Mouse (Mus musculus): ENCODE measurements around the gene Plk1. TPM values are rescaled to one million over a fixed set of nuclear protein-coding genes. Genes with fewer than 3 reads are reported as not detected.

Gene Plk1
- polyA plus RNA-seq, 1 experiment from 2014 or later = 93.9 TPM

DNA sequence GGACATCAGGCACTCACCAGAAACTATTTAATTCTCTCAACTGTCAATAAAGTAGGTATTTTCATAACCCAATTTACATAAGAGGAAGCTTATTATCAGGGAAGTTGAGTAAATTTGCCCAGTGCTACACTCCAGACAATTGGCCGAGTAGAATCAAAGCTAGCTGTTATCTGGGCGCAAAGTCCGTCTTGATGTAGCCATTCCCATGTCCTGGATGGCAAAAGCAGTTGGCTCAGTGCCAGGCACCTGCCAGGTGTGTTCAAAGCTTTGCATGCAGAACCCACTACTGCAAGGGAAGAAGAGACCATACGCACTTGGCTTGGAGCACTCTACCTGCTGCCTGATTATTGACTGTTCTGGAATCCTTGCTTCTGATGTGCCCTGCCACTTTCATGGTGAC lies 6.8 kb upstream of the Plk1 start:
- H3K27ac ChIP-seq (replicated peaks) = no peak overlapping the region
- 77% methylated on average over 4 of the region's 4 CpGs for WGBS
- H3K9ac ChIP-seq = no peak overlapping the region
- no peak overlapping the region for H3K4me3 ChIP-seq
- no peak overlapping the region for H3K4me2 ChIP-seq
- peaks cover 42% of the 10 kb centered on the region for H3K36me3 ChIP-seq
- H3K4me1 ChIP-seq = peaks cover 3% of the 10 kb centered on the region
- H3K9me3 ChIP-seq = no peaks in the 10 kb centered on the region
- H3K27me3 ChIP-seq (replicated peaks) = no peaks in the 10 kb centered on the region
- no peak for ATAC-seq (ENCODE audit: extremely low read depth, insufficient number of reproducible peaks, low FRiP score, low TSS enrichment)

DNA sequence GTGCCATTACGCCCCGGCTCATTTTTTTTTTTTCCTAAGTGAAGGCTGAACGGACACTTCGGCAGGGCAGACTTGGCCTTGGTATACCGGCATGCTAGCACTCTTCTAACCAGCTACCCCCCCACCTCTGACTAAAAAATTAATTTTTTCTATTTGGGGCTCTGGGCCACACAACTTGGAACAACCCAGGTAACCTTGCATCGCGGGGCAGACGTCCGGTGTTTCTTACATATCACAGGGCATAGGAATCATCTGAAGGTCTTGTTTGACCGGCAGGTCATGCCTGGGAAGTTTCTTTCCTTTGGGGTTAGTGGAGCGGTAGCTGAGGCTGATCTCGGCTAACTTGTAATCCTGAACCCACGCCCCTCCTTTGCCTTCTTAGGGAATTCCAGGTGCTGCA lies 751 bp upstream of the Plk1 start:
- ATAC-seq (ENCODE audit: extremely low read depth, insufficient number of reproducible peaks, low FRiP score, low TSS enrichment) = no peak
- Histone ChIP-seq H3K27ac (replicated peaks) (peak overlapping the region; percentile 81), H3K27me3 (replicated peaks) (no peaks in the 10 kb centered on the region), H3K4me1 (peaks cover 37% of the 10 kb centered on the region), H3K9ac (peak overlapping the region; percentile 88), H3K4me3 (peak overlapping the region; percentile 91), H3K4me2 (peak overlapping the region; percentile 97), H3K36me3 (peaks cover 31% of the 10 kb centered on the region), H3K9me3 (no peaks in the 10 kb centered on the region)
- 8% methylated on average over 13 of the region's 13 CpGs for WGBS

DNA sequence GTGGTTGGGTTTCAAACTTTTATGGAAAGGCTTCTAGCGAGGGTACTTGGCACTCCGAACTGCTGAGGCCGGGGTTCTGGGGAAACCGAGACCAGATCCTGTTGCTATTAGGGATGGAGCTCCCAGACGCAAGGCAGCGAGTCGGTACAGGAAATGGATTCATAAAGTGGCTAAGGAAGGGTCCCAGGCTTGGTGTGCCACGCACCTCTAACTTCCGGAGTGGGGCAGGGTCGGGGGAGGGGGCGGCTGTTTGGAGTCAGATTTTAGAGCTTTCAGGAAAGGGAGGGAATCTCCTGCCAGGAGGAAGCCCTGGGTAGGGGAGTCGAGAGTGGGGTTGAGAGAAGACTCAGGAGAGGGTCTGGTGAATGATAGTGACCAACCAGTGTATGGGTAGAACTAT lies 798 bp downstream of the Plk1 start:
- WGBS = under 1% methylated on average over 12 of the region's 12 CpGs
- H3K4me2 ChIP-seq = peak overlapping the region; percentile 97
- ATAC-seq (ENCODE audit: extremely low read depth, insufficient number of reproducible peaks, low FRiP score, low TSS enrichment) = no peak

DNA sequence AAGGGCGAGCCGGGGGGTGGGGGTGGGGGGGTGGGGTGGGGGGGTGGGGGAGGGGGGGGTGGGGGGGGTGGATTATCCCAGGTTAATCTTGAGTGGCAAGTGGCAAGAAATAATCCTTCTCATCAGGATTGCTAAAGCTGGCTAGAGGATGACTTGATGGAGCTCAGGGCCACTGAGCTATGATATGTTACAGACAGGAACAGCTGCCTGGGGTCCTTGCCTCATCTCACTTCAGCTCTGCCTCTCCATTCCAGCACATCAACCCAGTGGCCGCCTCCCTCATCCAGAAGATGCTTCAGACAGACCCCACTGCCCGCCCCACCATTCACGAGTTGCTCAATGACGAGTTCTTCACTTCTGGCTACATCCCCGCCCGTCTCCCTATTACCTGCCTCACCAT lies 4.5 kb downstream of the Plk1 start:
- H3K4me3 ChIP-seq = no peak overlapping the region
- no peak overlapping the region for H3K4me2 ChIP-seq
- H3K9ac ChIP-seq = no peak overlapping the region
- no peaks in the 10 kb centered on the region for H3K27me3 ChIP-seq (replicated peaks)
- no peaks in the 10 kb centered on the region for H3K9me3 ChIP-seq
- no peak for ATAC-seq (ENCODE audit: extremely low read depth, insufficient number of reproducible peaks, low FRiP score, low TSS enrichment)
- H3K36me3 ChIP-seq = peaks cover 78% of the 10 kb centered on the region
- no peak overlapping the region for H3K27ac ChIP-seq (replicated peaks)
- WGBS = 90% methylated on average over 6 of the region's 8 CpGs
- peaks cover 25% of the 10 kb centered on the region for H3K4me1 ChIP-seq

More for the DNA sequence above, 798 bp downstream of the Plk1 start:
- Histone ChIP-seq H3K4me3 (peak overlapping the region; percentile 91), H3K36me3 (peaks cover 41% of the 10 kb centered on the region), H3K9me3 (no peaks in the 10 kb centered on the region), H3K27ac (replicated peaks) (peak overlapping the region; percentile 81), H3K9ac (peak overlapping the region; percentile 89), H3K27me3 (replicated peaks) (no peaks in the 10 kb centered on the region), H3K4me1 (peaks cover 37% of the 10 kb centered on the region)

DNA sequence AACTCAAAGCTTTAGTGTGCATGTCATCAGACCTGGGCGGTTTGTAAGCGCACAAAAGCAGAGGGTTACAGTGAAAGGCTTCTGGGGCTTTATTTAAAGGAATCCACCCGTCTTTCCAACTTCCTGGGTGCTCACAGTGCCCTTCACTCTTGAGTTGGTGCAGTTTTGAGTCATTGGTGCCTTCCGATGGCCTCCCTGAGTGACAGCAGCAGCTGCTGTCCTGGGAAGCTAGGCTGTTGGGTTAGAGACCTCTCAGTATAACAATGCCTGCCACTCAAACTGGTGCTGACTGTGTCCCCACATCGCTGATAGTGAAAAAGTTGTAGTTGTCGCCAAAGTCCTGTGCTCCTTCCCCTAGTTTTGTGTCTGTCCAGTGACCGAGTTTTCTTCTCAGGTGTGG lies 8.0 kb downstream of the Plk1 start:
- Histone ChIP-seq H3K27me3 (replicated peaks) (no peaks in the 10 kb centered on the region), H3K9me3 (no peaks in the 10 kb centered on the region), H3K27ac (replicated peaks) (no peak overlapping the region), H3K4me2 (no peak overlapping the region), H3K36me3 (peaks cover 86% of the 10 kb centered on the region), H3K9ac (no peak overlapping the region), H3K4me1 (no peaks in the 10 kb centered on the region; the same call in 1 of the 2 replicates), H3K4me3 (no peak overlapping the region)
- 89% methylated on average over 7 of the region's 7 CpGs for WGBS
- ATAC-seq (ENCODE audit: extremely low read depth, insufficient number of reproducible peaks, low FRiP score, low TSS enrichment) = no peak

DNA sequence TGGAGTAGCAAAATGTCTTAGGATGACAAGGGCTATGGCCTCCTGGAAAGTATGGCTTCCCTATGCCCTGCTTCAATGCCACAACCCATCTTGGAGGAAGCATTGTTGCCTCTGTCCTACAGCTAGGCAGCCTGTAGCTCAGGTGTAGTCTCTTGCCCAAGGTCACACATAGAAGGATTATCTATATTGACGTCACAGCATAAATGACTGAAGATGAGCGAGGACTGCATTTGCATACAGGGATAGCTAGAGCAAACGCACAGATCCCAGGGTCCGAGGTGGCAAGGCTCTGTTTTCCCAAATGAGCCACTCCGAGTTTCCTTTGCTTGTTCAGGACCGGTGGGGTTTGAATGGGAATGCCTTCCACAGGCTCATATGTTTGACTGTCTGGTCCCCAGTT lies 11.5 kb downstream of the Plk1 start:
- H3K27me3 ChIP-seq (replicated peaks) = no peaks in the 10 kb centered on the region; the same call in 1 of the 2 replicates
- no peak overlapping the region for H3K27ac ChIP-seq (replicated peaks)
- no peak overlapping the region for H3K9ac ChIP-seq
- peaks cover 53% of the 10 kb centered on the region for H3K36me3 ChIP-seq
- 78% methylated on average over 6 of the region's 6 CpGs for WGBS
- no peak overlapping the region for H3K4me3 ChIP-seq
- no peaks in the 10 kb centered on the region; the same call in 1 of the 2 replicates for H3K4me1 ChIP-seq
- ATAC-seq (ENCODE audit: extremely low read depth, insufficient number of reproducible peaks, low FRiP score, low TSS enrichment) = no peak
- no peaks in the 10 kb centered on the region for H3K9me3 ChIP-seq
- no peak overlapping the region for H3K4me2 ChIP-seq

DNA sequence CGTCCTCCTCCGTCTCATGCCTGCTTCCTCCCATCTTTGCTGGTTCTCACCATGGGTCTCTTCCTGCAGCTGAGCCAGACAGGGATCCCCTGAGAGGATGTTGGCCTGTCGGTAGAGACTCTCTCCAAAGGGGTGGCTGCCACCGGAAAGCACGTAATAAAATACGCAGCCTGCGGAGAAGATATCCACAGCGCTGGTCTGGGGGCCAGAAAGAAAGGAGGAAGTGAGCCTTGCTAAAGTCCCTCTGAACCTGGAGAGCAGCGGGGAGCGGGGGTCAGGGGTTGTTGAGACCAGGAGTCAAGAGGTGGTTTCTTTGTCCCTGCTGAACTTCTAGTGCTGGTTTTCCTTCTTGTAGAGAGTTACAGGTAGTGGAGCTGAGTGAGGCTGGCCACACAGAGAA lies 12.4 kb downstream of the Plk1 start:
- no peak overlapping the region for H3K9ac ChIP-seq
- no peak for ATAC-seq (ENCODE audit: extremely low read depth, insufficient number of reproducible peaks, low FRiP score, low TSS enrichment)
- H3K4me1 ChIP-seq = no peaks in the 10 kb centered on the region
- H3K4me3 ChIP-seq = no peak overlapping the region
- H3K27ac ChIP-seq (replicated peaks) = no peak overlapping the region
- H3K36me3 ChIP-seq = peaks cover 44% of the 10 kb centered on the region
- WGBS = 73% methylated on average over 10 of the region's 10 CpGs
- no peaks in the 10 kb centered on the region for H3K9me3 ChIP-seq
- H3K4me2 ChIP-seq = no peak overlapping the region
- no peaks in the 10 kb centered on the region; the same call in 1 of the 2 replicates for H3K27me3 ChIP-seq (replicated peaks)

DNA sequence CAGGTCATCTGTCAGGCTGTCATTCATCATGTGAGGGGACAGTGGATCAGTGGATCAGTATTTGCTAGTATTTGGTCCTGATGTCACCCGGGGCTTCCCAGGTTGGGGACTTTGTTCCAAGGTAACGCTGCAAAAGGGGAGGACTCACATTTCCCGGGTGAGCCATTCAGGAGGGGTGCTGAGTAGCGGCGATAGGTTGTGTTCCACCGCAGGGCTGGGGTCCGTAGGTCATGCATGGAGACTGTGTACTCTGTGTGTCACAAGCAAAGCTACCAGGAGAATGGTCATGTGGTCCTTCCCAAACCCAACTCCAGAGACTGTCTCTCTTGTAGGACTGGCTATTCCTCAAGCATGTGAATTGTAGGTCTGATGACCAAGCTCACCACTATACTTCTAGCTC lies 21.5 kb downstream of the Plk1 start:
- WGBS = 78% methylated on average over 7 of the region's 7 CpGs
- Histone ChIP-seq H3K27me3 (replicated peaks) (peaks cover 7% of the 10 kb centered on the region; the same call in 1 of the 2 replicates), H3K4me1 (no peaks in the 10 kb centered on the region; the same call in 1 of the 2 replicates), H3K27ac (replicated peaks) (no peak overlapping the region), H3K4me3 (no peak overlapping the region), H3K4me2 (no peak overlapping the region), H3K9me3 (no peaks in the 10 kb centered on the region), H3K9ac (no peak overlapping the region), H3K36me3 (no peaks in the 10 kb centered on the region)
- ATAC-seq (ENCODE audit: extremely low read depth, insufficient number of reproducible peaks, low FRiP score, low TSS enrichment) = no peak

DNA sequence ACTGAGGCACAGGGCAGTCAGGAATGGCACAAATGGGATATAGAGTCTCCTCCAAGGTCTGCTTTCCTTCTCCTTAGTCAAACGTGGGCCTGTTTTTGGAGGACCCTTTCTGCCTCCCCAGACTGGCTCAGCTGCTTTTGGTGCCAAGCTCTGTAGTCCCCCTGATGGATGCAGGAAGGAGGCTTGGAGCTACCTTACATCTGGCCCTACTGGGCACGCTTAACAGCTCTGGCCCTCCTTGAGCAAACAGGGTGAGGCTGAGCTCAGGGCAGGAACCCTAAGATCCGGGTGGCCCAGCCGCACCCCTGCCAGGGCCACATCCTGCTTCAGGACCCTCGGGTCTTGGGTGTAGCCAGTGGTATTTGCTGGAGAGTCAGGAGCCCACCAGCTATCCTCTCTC lies 25.3 kb downstream of the Plk1 start:
- Histone ChIP-seq H3K36me3 (no peaks in the 10 kb centered on the region), H3K9ac (no peak overlapping the region), H3K4me1 (no peaks in the 10 kb centered on the region; the same call in 1 of the 2 replicates), H3K27me3 (replicated peaks) (0 out of 2 replicates have a peak, but pooled peaks cover 9% of the 10 kb centered on the region), H3K9me3 (no peaks in the 10 kb centered on the region), H3K4me3 (no peak overlapping the region), H3K27ac (replicated peaks) (no peak overlapping the region), H3K4me2 (no peak overlapping the region)
- no peak; the same call in 1 of the 2 replicates for ATAC-seq (ENCODE audit: extremely low read depth, insufficient number of reproducible peaks, low FRiP score, low TSS enrichment)
- WGBS = 57% methylated on average over 5 of the region's 5 CpGs

DNA sequence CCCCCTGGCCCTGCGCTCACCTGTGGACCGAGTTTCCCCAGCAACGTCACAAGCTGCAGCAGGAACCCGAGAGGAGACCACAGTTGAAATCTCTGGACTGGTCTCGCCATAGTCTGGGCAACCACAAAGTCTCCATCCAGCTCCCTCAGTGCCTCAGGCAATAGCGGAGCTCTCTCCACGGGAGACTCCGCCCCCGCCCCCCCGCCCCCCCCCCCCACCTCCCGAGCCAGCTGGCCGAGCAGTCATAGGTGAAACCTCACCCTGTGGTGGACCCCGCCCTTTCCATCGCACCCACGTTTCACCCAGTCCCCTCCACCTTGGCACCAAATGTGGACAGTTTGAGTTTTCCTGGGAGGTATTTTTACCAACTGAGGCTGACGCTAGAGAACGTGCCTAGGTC lies 26.8 kb downstream of the Plk1 start, which contains the start of gene Ern2:
Gene Ern2, minus strand, starts transcription at position 165 of the 400 bp plus-strand sequence.
- H3K4me2 ChIP-seq = peak within 1 kb of the TSS; percentile 24; the same call in 1 of the 2 replicates
- H3K27me3 ChIP-seq (replicated peaks) = 0 out of 2 replicates have a peak, but pooled peaks cover 9% of the 10 kb centered on the region
- 18% methylated on average over 17 of the region's 17 CpGs for WGBS
- no peaks in the 10 kb centered on the region for H3K9me3 ChIP-seq
- no peak within 1 kb of the TSS for H3K9ac ChIP-seq
- ATAC-seq (ENCODE audit: extremely low read depth, insufficient number of reproducible peaks, low FRiP score, low TSS enrichment) = no peak
- no peak within 1 kb of the TSS for H3K27ac ChIP-seq (replicated peaks)
- no peak within 1 kb of the TSS for H3K4me3 ChIP-seq
- no peaks in the 10 kb centered on the region; the same call in 1 of the 2 replicates for H3K4me1 ChIP-seq
- no peaks in the 10 kb centered on the region for H3K36me3 ChIP-seq

DNA sequence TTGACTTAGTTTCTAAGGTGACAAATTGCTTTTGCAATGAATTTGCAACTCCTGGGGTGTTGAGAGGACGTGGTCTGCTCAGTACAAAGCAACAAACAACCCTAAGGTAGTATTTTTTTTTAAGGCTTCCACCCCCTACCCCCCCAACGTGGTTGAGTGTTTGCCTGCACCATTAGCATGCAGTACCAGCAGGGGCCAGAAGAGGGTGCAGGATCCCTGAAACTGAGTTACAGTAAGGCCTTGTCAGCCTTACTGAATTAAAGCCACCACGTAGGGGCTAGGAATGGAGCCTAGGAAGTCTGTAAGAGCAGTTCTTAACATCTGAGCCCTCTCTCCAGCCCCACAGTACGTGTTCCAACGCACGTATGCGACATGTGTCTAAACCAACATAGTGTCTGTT lies 30.2 kb downstream of the Plk1 start:
- 26% methylated on average over 7 of the region's 7 CpGs for WGBS
- no peak overlapping the region for H3K4me2 ChIP-seq
- no peaks in the 10 kb centered on the region for H3K9me3 ChIP-seq
- H3K9ac ChIP-seq = no peak overlapping the region
- no peaks in the 10 kb centered on the region; the same call in 1 of the 2 replicates for H3K4me1 ChIP-seq
- ATAC-seq (ENCODE audit: extremely low read depth, insufficient number of reproducible peaks, low FRiP score, low TSS enrichment) = no peak
- H3K36me3 ChIP-seq = no peaks in the 10 kb centered on the region
- H3K27ac ChIP-seq (replicated peaks) = no peak overlapping the region
- 0 out of 2 replicates have a peak, but pooled peaks cover 6% of the 10 kb centered on the region for H3K27me3 ChIP-seq (replicated peaks)
- H3K4me3 ChIP-seq = no peak overlapping the region

DNA sequence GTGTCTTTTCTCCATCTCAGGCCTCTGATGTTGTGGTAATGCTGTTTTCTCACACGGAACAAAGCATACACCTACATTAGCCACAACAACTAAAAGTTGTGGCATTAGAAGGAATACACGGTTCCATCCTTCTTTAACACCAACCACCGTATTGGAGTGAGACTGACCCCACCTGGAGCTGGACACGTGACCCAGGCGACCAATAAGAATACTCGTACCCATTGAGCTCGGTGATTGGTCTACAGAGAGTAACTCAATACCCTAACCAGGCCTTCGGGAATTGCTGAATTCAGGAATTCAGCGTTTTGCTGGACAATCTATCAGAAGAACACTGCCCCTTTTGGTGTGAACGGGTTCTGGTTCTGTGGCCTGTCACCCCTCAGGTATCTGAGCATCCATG lies 31.9 kb downstream of the Plk1 start:
- Histone ChIP-seq H3K36me3 (no peaks in the 10 kb centered on the region), H3K9me3 (no peaks in the 10 kb centered on the region), H3K4me2 (no peak overlapping the region), H3K4me3 (no peak overlapping the region), H3K27ac (replicated peaks) (no peak overlapping the region), H3K4me1 (no peaks in the 10 kb centered on the region), H3K9ac (no peak overlapping the region), H3K27me3 (replicated peaks) (no peaks in the 10 kb centered on the region)
- 61% methylated on average over 10 of the region's 10 CpGs for WGBS
- no peak for ATAC-seq (ENCODE audit: extremely low read depth, insufficient number of reproducible peaks, low FRiP score, low TSS enrichment)

Data from heart, embryonic 13.5 days (tissue).